Mouse (Mus musculus) lung, postnatal 0 days (tissue): ENCODE measurements around the gene Zzef1.

ENCODE experiments used
- CTCF ChIP-seq: IDR thresholded peaks from 2 replicates; pipeline ENCODE4 v1.5.1; 2016; ENCODE audit warnings: antibody characterized with exemption, mild to moderate bottlenecking
- EP300 ChIP-seq: IDR thresholded peaks from 2 replicates; pipeline ENCODE4 v1.6.1; 2016; ENCODE audit warnings: antibody characterized with exemption, mild to moderate bottlenecking, control low read depth

DNA sequence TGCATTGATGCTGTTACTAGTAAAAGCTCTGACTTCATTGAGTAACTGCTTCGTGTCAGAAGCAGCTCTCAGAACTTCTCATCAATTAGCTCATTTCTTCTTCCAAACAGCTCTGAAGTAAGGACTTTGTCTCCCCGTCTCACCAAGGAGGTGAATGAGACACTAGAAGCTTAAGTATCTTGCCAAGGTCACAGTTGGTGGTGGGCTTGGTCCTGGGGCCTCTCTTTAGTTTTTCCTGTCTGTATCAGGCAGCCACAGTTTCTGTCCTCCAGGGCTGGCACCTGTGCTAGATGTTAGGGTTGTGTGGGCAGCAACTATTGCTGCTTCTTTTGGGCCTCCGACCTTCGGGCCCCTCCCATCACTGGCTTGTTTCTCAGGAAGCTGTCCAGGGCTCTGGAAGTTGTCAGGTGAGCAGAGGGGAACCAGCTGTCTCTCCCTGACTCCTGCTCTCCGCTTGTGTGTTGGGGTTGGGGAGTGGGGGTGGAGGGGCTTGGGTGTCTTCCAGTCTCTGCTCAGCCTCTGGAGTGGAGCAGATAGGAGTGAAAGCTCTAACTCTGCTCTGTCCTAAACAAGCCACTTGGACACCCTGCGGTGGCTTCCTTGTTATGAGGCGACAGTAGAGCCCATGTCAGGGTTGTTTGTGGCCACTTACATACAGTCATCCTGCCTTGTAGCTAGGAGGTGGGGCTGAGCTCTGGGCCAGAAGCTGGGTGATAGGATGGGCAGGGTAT lies 167.2 kb downstream of the Zzef1 start:
- TF ChIP-seq CTCF (no peak), EP300 (no peak)
